Mouse (Mus musculus): ENCODE measurements around the gene Slc35g3. TPM values are rescaled to one million over a fixed set of nuclear protein-coding genes. Genes with fewer than 3 reads are reported as not detected.

Slc35g3 gene
- not detected in 2 replicates for polyA plus RNA-seq (2012; ENCODE audit: low replicate concordance)

DNA sequence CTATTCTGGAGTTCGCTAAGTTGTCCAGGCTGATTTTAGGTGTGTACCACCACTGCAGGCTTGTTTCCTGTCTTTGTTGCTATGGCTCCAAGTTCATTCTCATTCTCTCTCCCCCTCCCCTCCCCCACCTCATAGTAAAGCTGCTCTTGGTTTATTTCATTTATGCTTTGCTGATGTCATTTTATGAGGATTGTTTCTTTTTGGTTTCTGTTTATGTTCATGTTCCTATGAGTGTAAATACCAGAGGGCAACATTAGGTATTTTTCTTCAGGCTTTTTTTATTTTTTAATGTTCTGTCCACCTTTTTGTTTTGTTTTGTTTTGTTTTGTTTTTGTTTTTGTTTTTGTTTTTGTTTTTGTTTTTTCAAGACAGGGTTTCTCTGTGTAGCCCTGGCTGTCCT is at the start of gene Slc35g3:
Gene Slc35g3 (minus strand): TSS at position 101 of the 400 bp plus-strand sequence.

DNA sequence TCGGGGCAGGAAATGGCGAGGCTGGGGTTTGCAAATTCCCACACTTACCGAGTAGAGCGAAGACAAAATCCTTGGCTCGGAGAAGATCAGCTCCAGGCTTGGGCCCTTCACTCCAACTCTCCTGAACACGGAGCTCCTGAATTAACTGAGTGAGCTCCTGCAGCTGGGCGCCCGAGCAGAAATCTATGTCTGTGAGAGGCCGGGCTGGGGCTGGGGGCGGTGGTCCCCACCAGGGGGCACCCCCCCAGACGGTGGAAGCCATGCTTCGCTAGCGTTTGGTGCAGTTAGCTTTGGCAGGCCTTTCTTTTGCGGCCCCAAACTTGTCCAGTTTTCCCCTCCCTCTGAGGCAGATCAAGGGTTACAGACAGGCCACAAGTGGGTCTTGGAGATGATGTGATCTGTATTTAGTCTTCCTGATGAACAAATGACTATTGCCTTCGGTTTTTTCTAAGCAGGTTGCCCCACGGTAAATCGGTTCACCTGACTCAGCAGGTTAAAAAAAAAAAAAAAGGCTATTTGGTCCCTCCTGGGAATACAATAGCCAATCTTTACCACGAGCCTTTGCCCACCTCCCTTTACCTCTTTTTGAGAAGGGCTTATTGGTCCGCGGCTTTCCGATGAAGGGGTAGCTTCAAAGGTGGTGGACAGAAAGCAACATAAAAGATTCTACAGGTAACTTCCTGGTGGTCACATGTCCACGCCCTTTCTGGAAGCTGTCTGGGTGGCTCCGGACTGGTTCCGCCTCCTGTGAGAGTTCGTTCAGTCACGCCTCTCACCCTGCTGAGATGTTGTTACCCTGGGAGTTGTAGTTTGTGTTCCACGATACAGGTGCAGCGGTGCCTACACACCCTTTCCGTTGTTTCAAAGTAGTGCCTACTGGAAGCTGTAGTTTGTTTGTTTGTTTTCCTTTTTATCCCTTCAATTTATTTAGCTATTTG is 43.5 kb upstream of the Slc35g3 start, which contains the start of gene Tmem102:
Gene Tmem102 (minus strand): TSS at position 653 of the 938 bp plus-strand sequence.

GRCm38 (mm10) chr11:69801379-69801977 is 39.7 kb upstream of the Slc35g3 start, which contains the start of gene Fgf11:
Gene Fgf11, minus strand, starts transcription at chr11:69801857.

DNA sequence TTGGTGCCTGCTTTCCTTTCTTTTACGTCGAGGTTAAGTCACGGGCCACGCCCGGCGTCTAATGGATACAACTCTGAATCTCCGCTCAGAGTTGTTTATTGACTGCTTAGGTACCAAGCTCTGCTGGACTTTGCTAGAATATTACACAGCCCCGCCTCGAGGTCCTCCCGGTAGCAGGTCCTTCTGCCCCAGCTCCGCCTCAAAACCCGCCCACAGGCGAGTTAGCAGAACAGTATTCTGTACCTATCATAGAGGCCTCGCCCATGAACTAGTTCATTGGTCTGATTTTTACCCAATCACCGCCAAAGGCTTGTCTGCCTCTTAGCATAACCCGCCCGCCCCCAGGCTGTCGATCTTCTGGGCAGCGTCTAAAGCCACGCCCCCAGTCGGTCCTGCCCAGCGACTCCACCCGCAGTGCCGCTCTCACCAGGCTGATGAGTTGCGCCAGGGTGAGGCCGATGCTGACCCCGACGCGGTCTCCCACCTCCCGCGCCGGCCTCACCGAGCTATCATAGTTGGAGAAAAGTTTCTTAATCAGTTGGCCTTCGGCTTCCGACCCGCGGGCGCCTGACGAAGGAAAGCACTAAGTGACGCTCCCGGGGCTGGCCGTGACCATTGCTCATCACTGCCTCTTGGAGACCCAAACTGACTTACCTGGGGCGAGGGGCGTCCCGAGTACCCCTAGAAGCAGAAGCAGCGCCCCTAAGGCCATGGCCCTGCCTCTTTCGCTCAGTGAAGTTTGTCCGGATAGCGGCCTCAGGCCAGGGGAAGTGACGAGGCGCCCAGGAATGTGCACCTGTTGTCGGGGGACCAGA is 33.6 kb upstream of the Slc35g3 start, which contains the start of gene Chrnb1:
Gene Chrnb1 (minus strand): TSS at position 776 of the 815 bp plus-strand sequence.

DNA sequence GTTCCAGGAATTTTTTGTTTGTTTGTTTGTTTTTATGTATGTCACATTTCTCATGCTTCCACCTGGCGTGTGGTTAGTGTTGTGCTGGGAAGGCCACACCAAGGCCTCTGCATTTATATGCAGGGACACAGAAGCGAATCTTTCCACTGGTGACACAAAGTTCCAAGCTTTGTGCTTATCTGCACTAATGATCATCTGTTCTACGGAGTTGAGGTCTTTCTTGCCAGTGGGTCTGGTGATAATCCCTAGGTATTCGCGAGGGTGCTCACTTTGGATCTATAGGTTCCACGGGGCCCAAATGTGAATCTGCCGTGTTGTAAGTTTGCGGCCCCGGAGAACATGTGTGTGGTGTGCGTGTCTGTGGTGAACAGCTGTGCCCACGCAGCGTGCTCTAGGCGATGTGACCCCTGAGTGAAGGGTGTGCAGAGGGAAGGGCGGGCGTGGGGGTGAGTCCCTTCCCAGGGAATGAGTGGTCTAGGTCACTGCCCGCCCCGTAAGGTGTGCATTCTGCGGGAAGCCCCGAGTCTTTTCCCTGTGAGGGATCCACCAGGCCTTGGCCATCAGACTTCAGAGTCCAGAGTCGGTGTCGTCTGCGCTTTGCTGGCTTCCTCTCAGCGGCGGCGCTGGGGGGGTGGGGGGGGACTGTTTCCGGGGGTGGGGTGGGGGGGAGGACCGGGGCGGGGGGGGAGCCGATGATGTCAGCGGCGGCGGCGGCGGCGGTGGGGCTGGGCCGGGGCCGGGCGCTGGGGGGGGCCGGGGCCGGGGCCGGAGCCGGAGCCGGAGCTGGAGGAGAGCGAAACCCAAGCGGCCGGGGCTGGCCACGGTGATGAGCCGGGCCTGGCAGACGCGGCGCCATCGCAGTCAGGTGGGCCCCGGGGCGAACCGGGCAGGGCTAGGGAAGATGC is 3.7 kb upstream of the Slc35g3 start, which contains the start of gene Zbtb4:
Gene Zbtb4 (plus strand): TSS at position 692 of the 905 bp plus-strand sequence.

DNA sequence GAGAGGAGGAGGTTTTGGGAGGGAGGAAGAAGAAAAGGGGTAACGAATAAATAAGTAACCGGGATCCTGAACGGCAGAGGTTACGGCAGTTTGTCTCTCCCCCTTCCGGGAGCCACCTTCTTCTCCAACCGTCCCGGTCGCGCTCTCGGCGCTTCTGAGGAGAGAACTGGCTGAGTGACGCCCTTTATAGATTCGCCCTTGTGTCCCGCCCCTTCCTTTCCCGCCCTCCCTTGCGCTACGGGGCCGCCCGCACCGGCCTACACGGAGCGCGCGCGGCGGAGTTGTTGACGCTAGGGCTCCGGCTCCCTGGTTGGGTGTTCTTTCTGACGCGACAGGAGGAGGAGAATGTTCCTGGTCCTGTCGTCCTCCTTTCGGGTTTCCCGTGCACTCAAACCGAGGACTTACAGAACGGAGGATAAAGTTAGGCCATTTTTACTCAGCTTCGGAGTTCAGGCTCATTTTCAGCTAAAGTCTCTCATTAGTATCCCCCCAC is 3.2 kb downstream of the Slc35g3 start, which contains the start of gene Polr2a:
Gene Polr2a (minus strand): TSS at position 160 of the 493 bp plus-strand sequence.

Other genes with a start within 250 kb of the Slc35g3 start
- gene Dnah2, start 212.9 kb downstream of the Slc35g3 start, polyA plus RNA-seq (2012; ENCODE audit: low replicate concordance), result 0.02 and 0.19 TPM in 2 replicates
- 1.6 and 2.7 TPM in 2 replicates for gene Efnb3, start 201.8 kb downstream of the Slc35g3 start, polyA plus RNA-seq (2012; ENCODE audit: low replicate concordance)
- 6.9 and 45.7 TPM in 2 replicates for gene Wrap53, start 181.7 kb downstream of the Slc35g3 start, polyA plus RNA-seq (2012; ENCODE audit: low replicate concordance)
- gene Trp53, start 181.6 kb downstream of the Slc35g3 start, polyA plus RNA-seq (2012; ENCODE audit: low replicate concordance), result 119 and 129 TPM in 2 replicates
- 171 and 259 TPM in 2 replicates for gene Atp1b2, start 156.0 kb downstream of the Slc35g3 start, polyA plus RNA-seq (2012; ENCODE audit: low replicate concordance)
- not detected in 2 replicates for gene Shbg, start 144.1 kb downstream of the Slc35g3 start, polyA plus RNA-seq (2012; ENCODE audit: low replicate concordance)
- not detected in 2 replicates for gene Sat2, start 139.9 kb downstream of the Slc35g3 start, polyA plus RNA-seq (2012; ENCODE audit: low replicate concordance)
- gene Fxr2, start 129.0 kb downstream of the Slc35g3 start, polyA plus RNA-seq (2012; ENCODE audit: low replicate concordance), result 91.8 and 97.5 TPM in 2 replicates
- gene Sox15, start 106.7 kb downstream of the Slc35g3 start, polyA plus RNA-seq (2012; ENCODE audit: low replicate concordance), result 0.44 TPM in 1 of 2 replicates, not detected in the other
- gene Mpdu1, start 99.3 kb downstream of the Slc35g3 start, polyA plus RNA-seq (2012; ENCODE audit: low replicate concordance), result 24.1 and 29.9 TPM in 2 replicates
- 26.6 and 82.4 TPM in 2 replicates for gene Cd68, start 95.8 kb downstream of the Slc35g3 start, polyA plus RNA-seq (2012; ENCODE audit: low replicate concordance)
- 226 and 408 TPM in 2 replicates for gene Eif4a1, start 89.5 kb downstream of the Slc35g3 start, polyA plus RNA-seq (2012; ENCODE audit: low replicate concordance)
- gene Senp3, start 79.9 kb downstream of the Slc35g3 start, polyA plus RNA-seq (2012; ENCODE audit: low replicate concordance), result 128 and 137 TPM in 2 replicates
- 2.3 and 5.0 TPM in 2 replicates for gene Tnfsf13, start 76.2 kb downstream of the Slc35g3 start, polyA plus RNA-seq (2012; ENCODE audit: low replicate concordance)
- 9.0 and 9.7 TPM in 2 replicates for gene Tnfsf12, start 66.1 kb downstream of the Slc35g3 start, polyA plus RNA-seq (2012; ENCODE audit: low replicate concordance)
- 6.6 and 8.1 TPM in 2 replicates for gene Tnfsfm13, start 65.9 kb downstream of the Slc35g3 start, polyA plus RNA-seq (2012; ENCODE audit: low replicate concordance)
- gene Polr2a, start 3.3 kb downstream of the Slc35g3 start, polyA plus RNA-seq (2012; ENCODE audit: low replicate concordance), result 92.9 and 194 TPM in 2 replicates
- gene Zbtb4, start 3.9 kb upstream of the Slc35g3 start, polyA plus RNA-seq (2012; ENCODE audit: low replicate concordance), result 38.9 and 47.4 TPM in 2 replicates
- 0.18 and 0.20 TPM in 2 replicates for gene Chrnb1, start 34.0 kb upstream of the Slc35g3 start, polyA plus RNA-seq (2012; ENCODE audit: low replicate concordance)
- gene Fgf11, start 39.9 kb upstream of the Slc35g3 start, polyA plus RNA-seq (2012; ENCODE audit: low replicate concordance), result 0.07 and 0.47 TPM in 2 replicates
- gene Tmem102, start 43.7 kb upstream of the Slc35g3 start, polyA plus RNA-seq (2012; ENCODE audit: low replicate concordance), result not detected in 2 replicates
- 0.07 TPM in 1 of 2 replicates, not detected in the other for gene Gm39566, start 53.3 kb upstream of the Slc35g3 start, polyA plus RNA-seq (2012; ENCODE audit: low replicate concordance)
- not detected in 2 replicates for gene Spem2, start 56.5 kb upstream of the Slc35g3 start, polyA plus RNA-seq (2012; ENCODE audit: low replicate concordance)
- not detected in 2 replicates for gene Spem1, start 60.2 kb upstream of the Slc35g3 start, polyA plus RNA-seq (2012; ENCODE audit: low replicate concordance)
- gene Nlgn2, start 75.8 kb upstream of the Slc35g3 start, polyA plus RNA-seq (2012; ENCODE audit: low replicate concordance), result 3.7 and 5.0 TPM in 2 replicates
- 531 and 1,176 TPM in 2 replicates for gene Tmem256, start 76.5 kb upstream of the Slc35g3 start, polyA plus RNA-seq (2012; ENCODE audit: low replicate concordance)
- 64.9 and 78.2 TPM in 2 replicates for gene Plscr3, start 84.4 kb upstream of the Slc35g3 start, polyA plus RNA-seq (2012; ENCODE audit: low replicate concordance)
- 2.0 and 2.3 TPM in 2 replicates for gene Tnk1, start 96.8 kb upstream of the Slc35g3 start, polyA plus RNA-seq (2012; ENCODE audit: low replicate concordance)
- not detected in 2 replicates for gene Tmem95, start 116.0 kb upstream of the Slc35g3 start, polyA plus RNA-seq (2012; ENCODE audit: low replicate concordance)
- 1.4 and 2.2 TPM in 2 replicates for gene Kctd11, start 119.4 kb upstream of the Slc35g3 start, polyA plus RNA-seq (2012; ENCODE audit: low replicate concordance)
- 28.9 and 53.7 TPM in 2 replicates for gene Acap1, start 133.6 kb upstream of the Slc35g3 start, polyA plus RNA-seq (2012; ENCODE audit: low replicate concordance)
- 0.18 and 0.33 TPM in 2 replicates for gene 2810408A11Rik, start 139.0 kb upstream of the Slc35g3 start, polyA plus RNA-seq (2012; ENCODE audit: low replicate concordance)
- 131 and 182 TPM in 2 replicates for gene Neurl4, start 139.1 kb upstream of the Slc35g3 start, polyA plus RNA-seq (2012; ENCODE audit: low replicate concordance)
- gene Gps2, start 151.9 kb upstream of the Slc35g3 start, polyA plus RNA-seq (2012; ENCODE audit: low replicate concordance), result 157 and 339 TPM in 2 replicates
- gene Eif5a, start 160.0 kb upstream of the Slc35g3 start, polyA plus RNA-seq (2012; ENCODE audit: low replicate concordance), result 1,855 and 2,103 TPM in 2 replicates
- 0.99 TPM in 1 of 2 replicates, not detected in the other for gene Ybx2, start 173.8 kb upstream of the Slc35g3 start, polyA plus RNA-seq (2012; ENCODE audit: low replicate concordance)
- 2.4 and 14.7 TPM in 2 replicates for gene Slc2a4, start 186.2 kb upstream of the Slc35g3 start, polyA plus RNA-seq (2012; ENCODE audit: low replicate concordance)
- gene Cldn7, start 202.8 kb upstream of the Slc35g3 start, polyA plus RNA-seq (2012; ENCODE audit: low replicate concordance), result 0.62 TPM in 1 of 2 replicates, not detected in the other
- gene Ctdnep1, start 219.2 kb upstream of the Slc35g3 start, polyA plus RNA-seq (2012; ENCODE audit: low replicate concordance), result 151 and 407 TPM in 2 replicates
- 7.0 and 11.8 TPM in 2 replicates for gene Elp5, start 220.5 kb upstream of the Slc35g3 start, polyA plus RNA-seq (2012; ENCODE audit: low replicate concordance)
- gene Gabarap, start 229.2 kb upstream of the Slc35g3 start, polyA plus RNA-seq (2012; ENCODE audit: low replicate concordance), result 126 and 157 TPM in 2 replicates
- 43.8 and 51.3 TPM in 2 replicates for gene Phf23, start 233.8 kb upstream of the Slc35g3 start, polyA plus RNA-seq (2012; ENCODE audit: low replicate concordance)
- gene Dvl2, start 238.6 kb upstream of the Slc35g3 start, polyA plus RNA-seq (2012; ENCODE audit: low replicate concordance), result 32.3 and 38.3 TPM in 2 replicates